Mouse (Mus musculus): Measurements from ENCODE around the gene Nqo2. TPM values are rescaled to one million over a fixed set of nuclear protein-coding genes. Genes with fewer than 3 reads are reported as not detected.

The Nqo2 gene
- 31.2 and 35.1 TPM in 2 replicates for polyA plus RNA-seq (2014; fragmentation: Nextera tagmentation; extraction: Ambion mirVana)

- Histone ChIP-seq H3K4me2 (peak within 1 kb of the TSS; percentile 69), H3K36me3 (ENCODE audit: insufficient read depth) (no peaks in the 10 kb centered on the region), H3K27me3 (ENCODE audit: insufficient read depth, low read length) (no peaks in the 10 kb centered on the region), H3K4me1 (ENCODE audit: insufficient read depth) (0 out of 2 replicates have a peak, but pooled peaks cover 5% of the 10 kb centered on the region), H3K9me3 (ENCODE audit: low read depth, low read length) (no peaks in the 10 kb centered on the region), H3K27ac (ENCODE audit: low read depth) (peak within 1 kb of the TSS; percentile 95), H3K4me3 (ENCODE audit: low read depth, low read length) (peak within 1 kb of the TSS; percentile 46), H3K9ac (peak within 1 kb of the TSS; percentile 55)
- under 1% methylated on average over 22 of the region's 22 CpGs for WGBS
- peak; percentile 47 for TF ChIP-seq CTCF (IDR thresholded peaks at IDR 0.05; ENCODE audit: low read depth)
- DNase-seq = peak; percentile 83
- peak; percentile 94 for ATAC-seq (ENCODE audit: insufficient read depth)
Measured at GRCm38 (mm10) chr13:33964206-33965046, at the start of gene Nqo2. Gene Nqo2 (plus strand): TSS chr13:33964687.

GRCm38 (mm10) chr13:33921041-33921440 lies 43.4 kb upstream of the Nqo2 start:
- no peak for TF ChIP-seq CTCF (IDR thresholded peaks at IDR 0.05; ENCODE audit: low read depth)
- Histone ChIP-seq H3K9me3 (ENCODE audit: low read depth, low read length) (no peaks in the 10 kb centered on the region), H3K4me2 (no peak overlapping the region), H3K4me3 (ENCODE audit: low read depth, low read length) (no peak overlapping the region), H3K4me1 (ENCODE audit: insufficient read depth) (no peaks in the 10 kb centered on the region), H3K36me3 (ENCODE audit: insufficient read depth) (peaks cover 26% of the 10 kb centered on the region), H3K27me3 (ENCODE audit: insufficient read depth, low read length) (no peaks in the 10 kb centered on the region), H3K9ac (no peak overlapping the region), H3K27ac (ENCODE audit: low read depth) (no peak overlapping the region)
- DNase-seq (no peak), ATAC-seq (ENCODE audit: insufficient read depth) (no peak)
- WGBS = 92% methylated on average over 6 of the region's 6 CpGs

- no peak overlapping the region for H3K27ac ChIP-seq (ENCODE audit: low read depth)
- no peak overlapping the region for H3K4me2 ChIP-seq
- H3K27me3 ChIP-seq (ENCODE audit: insufficient read depth, low read length) = no peaks in the 10 kb centered on the region
- H3K9me3 ChIP-seq (ENCODE audit: low read depth, low read length) = no peaks in the 10 kb centered on the region
- TF ChIP-seq CTCF (IDR thresholded peaks at IDR 0.05; ENCODE audit: low read depth) = no peak
- no peaks in the 10 kb centered on the region for H3K4me1 ChIP-seq (ENCODE audit: insufficient read depth)
- no peak overlapping the region for H3K4me3 ChIP-seq (ENCODE audit: low read depth, low read length)
- peaks cover 26% of the 10 kb centered on the region for H3K36me3 ChIP-seq (ENCODE audit: insufficient read depth)
- no peak overlapping the region for H3K9ac ChIP-seq
- 59% methylated on average over 5 of the region's 5 CpGs for WGBS
- ATAC-seq (ENCODE audit: insufficient read depth) (no peak), DNase-seq (no peak)
Measured at GRCm38 (mm10) chr13:33921699-33922098, 42.8 kb upstream of the Nqo2 start.

GRCm38 (mm10) chr13:33930281-33930680 lies 34.2 kb upstream of the Nqo2 start:
- Histone ChIP-seq H3K9me3 (ENCODE audit: low read depth, low read length) (no peaks in the 10 kb centered on the region), H3K9ac (no peak overlapping the region), H3K27ac (ENCODE audit: low read depth) (no peak overlapping the region), H3K27me3 (ENCODE audit: insufficient read depth, low read length) (no peaks in the 10 kb centered on the region), H3K4me2 (no peak overlapping the region), H3K4me1 (ENCODE audit: insufficient read depth) (no peaks in the 10 kb centered on the region), H3K4me3 (ENCODE audit: low read depth, low read length) (no peak overlapping the region), H3K36me3 (ENCODE audit: insufficient read depth) (peaks cover 9% of the 10 kb centered on the region; the same call in 1 of the 2 replicates)
- no peak for ATAC-seq (ENCODE audit: insufficient read depth)
- TF ChIP-seq CTCF (IDR thresholded peaks at IDR 0.05; ENCODE audit: low read depth) = no peak
- 76% methylated on average over 2 of the region's 2 CpGs for WGBS
- no peak for DNase-seq

GRCm38 (mm10) chr13:33930912-33931311 lies 33.6 kb upstream of the Nqo2 start:
- 77% methylated on average over 3 of the region's 3 CpGs for WGBS
- Histone ChIP-seq H3K36me3 (ENCODE audit: insufficient read depth) (peaks cover 9% of the 10 kb centered on the region; the same call in 1 of the 2 replicates), H3K4me1 (ENCODE audit: insufficient read depth) (0 out of 2 replicates have a peak, but pooled peaks cover under 1% of the 10 kb centered on the region), H3K4me2 (no peak overlapping the region), H3K9ac (no peak overlapping the region), H3K9me3 (ENCODE audit: low read depth, low read length) (no peaks in the 10 kb centered on the region), H3K4me3 (ENCODE audit: low read depth, low read length) (no peak overlapping the region), H3K27ac (ENCODE audit: low read depth) (no peak overlapping the region), H3K27me3 (ENCODE audit: insufficient read depth, low read length) (no peaks in the 10 kb centered on the region)
- DNase-seq (no peak), ATAC-seq (ENCODE audit: insufficient read depth) (no peak)
- TF ChIP-seq CTCF (IDR thresholded peaks at IDR 0.05; ENCODE audit: low read depth) = no peak

- Histone ChIP-seq H3K27me3 (ENCODE audit: insufficient read depth, low read length) (no peaks in the 10 kb centered on the region), H3K27ac (ENCODE audit: low read depth) (no peak overlapping the region), H3K4me3 (ENCODE audit: low read depth, low read length) (peak overlapping the region; percentile 64), H3K36me3 (ENCODE audit: insufficient read depth) (peaks cover 4% of the 10 kb centered on the region; the same call in 1 of the 2 replicates), H3K9me3 (ENCODE audit: low read depth, low read length) (no peaks in the 10 kb centered on the region), H3K9ac (peak overlapping the region; percentile 79; the same call in 1 of the 2 replicates), H3K4me1 (ENCODE audit: insufficient read depth) (peaks cover 5% of the 10 kb centered on the region; the same call in 1 of the 2 replicates), H3K4me2 (peak overlapping the region; percentile 79)
- no peak for TF ChIP-seq CTCF (IDR thresholded peaks at IDR 0.05; ENCODE audit: low read depth)
- ATAC-seq (ENCODE audit: insufficient read depth) (no peak), DNase-seq (no peak)
- whole genome bisulfite sequencing = 72% methylated on average over 6 of the region's 6 CpGs
Measured at GRCm38 (mm10) chr13:33934743-33935142, 29.7 kb upstream of the Nqo2 start.

- peak; percentile 93 for ATAC-seq (ENCODE audit: insufficient read depth)
- WGBS = 1% methylated on average over 44 of the region's 44 CpGs
- H3K27ac ChIP-seq (ENCODE audit: low read depth) = peak overlapping the region; percentile 65
Measured at GRCm38 (mm10) chr13:33935465-33936181, 28.9 kb upstream of the Nqo2 start.

More at GRCm38 (mm10) chr13:33935465-33936181, 28.9 kb upstream of the Nqo2 start:
- Histone ChIP-seq H3K4me1 (ENCODE audit: insufficient read depth) (peaks cover 5% of the 10 kb centered on the region; the same call in 1 of the 2 replicates), H3K9me3 (ENCODE audit: low read depth, low read length) (no peaks in the 10 kb centered on the region), H3K4me3 (ENCODE audit: low read depth, low read length) (peak overlapping the region; percentile 64), H3K36me3 (ENCODE audit: insufficient read depth) (no peaks in the 10 kb centered on the region), H3K4me2 (peak overlapping the region; percentile 79), H3K27me3 (ENCODE audit: insufficient read depth, low read length) (no peaks in the 10 kb centered on the region), H3K9ac (peak overlapping the region; percentile 79)
- peak; percentile 81 for DNase-seq
- TF ChIP-seq CTCF (IDR thresholded peaks at IDR 0.05; ENCODE audit: low read depth) = no peak

Data from lung, embryonic 14.5 days (tissue).